Mouse (Mus musculus) thymus, postnatal 0 days (tissue): ENCODE results near the gene Hnrnpk. TPM values are rescaled to one million over a fixed set of nuclear protein-coding genes. Genes with fewer than 3 reads are reported as not detected.

Experiments used
- microRNA counts: library from miRNA; unstranded; fragments of <30 nt; microRNA quantifications from one replicate; lab custom pipeline; 2015
- microRNA-seq: library from miRNA; unstranded; fragments of <30 nt; microRNA quantifications from one replicate; pipeline ENCODE4, GENCODE M21; 2016; ENCODE audit warnings: borderline number of aligned reads
- polyA plus RNA-seq: library from polyadenylated mRNA; unstranded; fragments of >200 nt; fragmentation: Nextera tagmentation; extraction: Ambion mirVana; gene quantifications from 2 replicates; pipeline ENCODE4 v1.2.1, GENCODE M21; 2015

The Hnrnpk gene
- polyA plus RNA-seq, 1 experiment from 2014 or later = 1,350 TPM

MicroRNAs within 50 kb of the gene (microRNA counts, 519-probe panel; counts per million panel counts)
- 473 counts per million, percentile 71 among the panel's probes with 10 or more counts for microRNA mmu-miR-7a (lab: Ali Mortazavi, UCI)

Small RNA genes within 50 kb of the gene (microRNA-seq; reads per million reads assigned to microRNA genes)
- gene Mir7-1 = 303 reads per million, percentile 59 among the genes with 10 or more reads in this experiment

Other genes with a start within 250 kb of the Hnrnpk start
- gene Idnk, start 245.7 kb downstream of the Hnrnpk start, polyA plus RNA-seq = 109 and 117 TPM in 2 replicates
- 89.4 and 92.3 TPM in 2 replicates for gene Ubqln1, start 187.7 kb downstream of the Hnrnpk start, polyA plus RNA-seq
- gene Gkap1, start 127.6 kb downstream of the Hnrnpk start, polyA plus RNA-seq = 8.7 and 9.4 TPM in 2 replicates
- 0.04 and 0.09 TPM in 2 replicates for gene Kif27, start 44.2 kb downstream of the Hnrnpk start, polyA plus RNA-seq
- gene 2210016F16Rik, start 18.1 kb downstream of the Hnrnpk start, polyA plus RNA-seq = 45.1 and 45.6 TPM in 2 replicates
- 28.5 and 30.5 TPM in 2 replicates for gene Rmi1, start 1.1 kb downstream of the Hnrnpk start, polyA plus RNA-seq
- 0.03 and 0.05 TPM in 2 replicates for gene Slc28a3, start 207.5 kb upstream of the Hnrnpk start, polyA plus RNA-seq